Mouse (Mus musculus): ENCODE results near the gene Adamts18.

DNA sequence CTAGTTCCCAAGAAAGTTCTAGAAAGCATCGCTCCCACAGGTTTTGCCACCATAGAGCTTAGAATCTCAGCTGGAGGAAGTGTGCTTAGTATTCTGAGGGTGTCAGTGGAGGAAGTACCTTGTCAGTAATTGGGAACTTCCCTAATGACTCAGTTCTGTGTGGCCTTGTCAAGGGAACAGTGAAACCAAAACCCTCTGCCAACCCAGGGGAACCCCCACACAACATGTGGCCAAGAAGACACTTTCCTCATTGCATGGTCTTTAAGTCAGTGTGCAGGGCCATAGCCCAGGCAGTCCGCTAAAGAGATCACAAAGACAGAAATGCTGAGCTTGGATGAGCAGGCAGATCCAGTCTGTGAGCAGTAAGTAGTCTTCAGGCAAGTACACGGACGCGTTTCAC is 192.4 kb downstream of the Adamts18 start:
- no peak for TF ChIP-seq ZC3H11A (IDR thresholded peaks at IDR 0.05; ENCODE audit: borderline replicate concordance, low read depth, low read length)
- TF ChIP-seq ZNF384 (IDR thresholded peaks at IDR 0.05; ENCODE audit: low read depth, low read length): no peak
